Mouse (Mus musculus) layer of hippocampus, adult 11-12 months (tissue): ENCODE results near the gene Cdkl4.

Experiments
- DNase-seq: peaks from one replicate; pipeline ENCODE4 v3.0.0; 2022; ENCODE audit warnings: low spot score

Cdkl4 gene

DNA sequence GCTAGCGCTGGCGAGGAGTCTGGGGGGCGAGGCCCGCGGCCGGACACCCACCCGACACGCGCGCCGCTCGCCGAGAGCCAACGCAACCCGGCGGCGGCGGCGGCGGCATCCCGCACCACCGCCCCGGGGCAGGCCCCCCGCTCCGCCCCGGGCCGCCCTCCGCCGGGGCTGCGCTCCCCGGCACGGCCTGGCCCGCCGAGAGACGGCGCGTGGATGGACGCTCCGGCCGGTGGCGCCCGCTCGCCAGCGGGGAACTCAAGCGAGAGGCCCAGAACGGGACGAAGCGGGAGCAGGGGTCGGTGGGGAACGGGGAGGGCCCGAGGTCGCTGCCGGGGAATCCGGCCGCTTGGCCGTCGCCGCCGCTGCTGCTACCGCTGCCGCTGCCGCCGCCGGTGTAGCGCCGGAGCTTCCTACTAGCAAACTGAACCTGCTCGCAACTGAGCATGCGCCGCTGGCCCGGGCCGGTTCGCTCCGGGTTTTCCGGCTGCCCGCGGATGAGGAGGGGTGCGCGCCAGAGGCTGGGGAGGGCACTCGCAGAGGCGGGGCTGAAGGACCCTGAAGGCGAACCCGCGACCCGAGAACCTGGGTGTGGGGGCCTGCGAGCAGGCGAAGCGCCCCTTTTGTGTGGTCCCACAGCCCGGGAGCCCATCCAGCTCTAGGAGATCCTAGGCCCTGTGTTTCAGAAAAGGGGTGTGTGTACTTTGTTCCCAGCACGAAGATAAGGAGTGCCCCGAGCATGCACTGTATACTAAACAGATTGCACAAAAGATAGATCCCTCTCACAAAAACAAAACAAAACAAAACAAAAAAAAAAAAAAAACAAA lies 97.4 kb downstream of the Cdkl4 start, which contains the start of gene Sos1:
TSS of gene Sos1 (minus strand) at position 423 of the 824 bp plus-strand sequence.
- DNase-seq: peak; percentile 94

DNA sequence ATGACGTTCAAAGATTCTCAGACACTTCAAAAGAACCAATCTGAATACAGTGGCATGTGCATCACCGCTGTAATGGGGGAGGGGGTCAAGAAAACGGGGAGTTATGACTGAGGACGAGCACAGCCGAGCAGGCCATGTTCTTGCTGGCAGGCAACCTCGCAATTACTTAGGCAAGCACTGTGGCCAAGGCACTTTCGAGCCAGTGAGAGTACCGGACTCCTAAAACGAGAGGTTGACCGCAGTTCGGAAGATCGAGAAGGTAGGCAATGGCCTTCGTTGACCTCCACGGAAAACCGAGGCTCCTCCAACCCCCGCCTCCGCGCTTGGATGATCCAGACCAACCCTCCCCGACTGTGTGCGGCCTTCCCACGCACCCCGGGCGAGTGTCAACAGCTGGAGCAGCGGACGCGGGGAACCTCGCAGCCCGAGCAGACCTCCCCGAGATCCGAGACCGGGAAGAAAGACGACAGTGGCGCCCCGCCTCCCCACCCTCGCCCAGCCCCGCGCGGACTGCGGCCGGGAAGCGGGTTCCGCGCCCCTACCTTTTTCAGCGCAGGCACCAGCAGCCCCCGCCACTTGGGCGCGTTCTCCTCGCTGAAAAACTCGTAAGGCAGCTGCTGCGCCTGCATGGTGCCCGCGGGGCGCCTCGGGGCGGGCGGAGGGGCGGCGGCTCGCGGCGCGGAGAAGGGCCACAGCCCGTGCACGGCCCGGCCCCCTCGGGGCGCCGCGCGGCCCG lies 98.2 kb downstream of the Cdkl4 start:
- DNase-seq: peak; percentile 50

GRCm38 (mm10) chr17:80477679-80478078 lies 99.9 kb downstream of the Cdkl4 start:
- DNase-seq: no peak

- no peak for DNase-seq
These were observed 101.1 kb downstream of the Cdkl4 start for GRCm38 (mm10) chr17:80476496-80476895.
